Mouse (Mus musculus) heart, postnatal 36 days (tissue): Measurements from ENCODE around the gene Fbxl5. TPM values are rescaled to one million over a fixed set of nuclear protein-coding genes. Genes with fewer than 3 reads are reported as not detected.

Source experiments
- DNase-seq, 2 experiments: peaks; one replicate each; pipeline ENCODE4 v3.0.0; 2021 to 2022
- intact Hi-C: fragments of 180-260 bp; cut with DNase I; formaldehyde crosslinking; loops from one replicate; pipeline ENCODE4 v1.15.1; 2025
- total RNA-seq, 2 experiments: library from RNA; stranded (reverse); gene quantifications; 2 replicates each; pipeline ENCODE4 v1.2.3; 2021

The Fbxl5 gene
- total RNA-seq, 2 experiments from 2014 or later, result 37.6 to 38.0 TPM

DNA sequence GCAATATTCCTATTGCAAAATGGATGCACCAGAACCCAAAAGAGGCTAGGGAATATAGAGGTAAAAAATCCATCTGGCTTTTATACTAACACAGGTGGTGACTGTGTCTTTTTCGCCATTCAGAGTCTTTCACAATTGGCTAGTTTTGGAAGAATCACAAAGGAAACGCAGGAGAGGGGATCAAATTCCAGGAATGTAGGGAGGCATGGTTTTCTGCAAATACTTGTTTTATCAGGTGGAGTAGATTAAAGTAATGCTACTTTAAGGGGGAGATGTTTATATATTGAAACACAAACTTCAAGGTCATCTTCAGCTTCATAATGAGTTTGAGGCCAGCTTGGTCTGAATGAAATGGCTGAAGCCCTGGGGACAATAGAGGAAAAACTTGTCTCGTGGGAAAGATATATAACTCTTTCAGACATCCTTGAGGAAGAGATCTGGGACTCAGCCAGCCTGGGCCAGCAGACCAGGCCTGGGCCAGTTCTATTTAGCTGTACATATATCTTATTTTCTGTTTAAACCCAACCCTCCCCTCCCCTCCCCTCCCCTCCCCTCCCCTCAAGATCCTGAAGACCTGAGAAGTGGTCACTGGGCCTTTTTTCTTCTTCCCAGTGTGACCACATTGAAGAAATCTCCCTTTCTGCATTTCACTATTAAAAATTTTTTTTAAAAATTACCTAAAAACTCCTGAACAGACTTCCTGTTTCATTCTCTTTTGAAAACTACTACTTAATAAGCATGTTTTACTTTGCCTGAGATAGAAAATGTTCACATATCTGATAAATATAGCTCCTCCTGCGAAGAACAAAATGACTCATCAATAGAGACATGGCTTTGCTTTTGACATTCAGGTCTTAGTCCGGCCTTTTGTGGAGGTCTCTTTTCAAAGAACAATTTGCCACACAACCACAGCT, 99.6 kb downstream of the Fbxl5 start:
- intact Hi-C loops, result no loop called here

DNA sequence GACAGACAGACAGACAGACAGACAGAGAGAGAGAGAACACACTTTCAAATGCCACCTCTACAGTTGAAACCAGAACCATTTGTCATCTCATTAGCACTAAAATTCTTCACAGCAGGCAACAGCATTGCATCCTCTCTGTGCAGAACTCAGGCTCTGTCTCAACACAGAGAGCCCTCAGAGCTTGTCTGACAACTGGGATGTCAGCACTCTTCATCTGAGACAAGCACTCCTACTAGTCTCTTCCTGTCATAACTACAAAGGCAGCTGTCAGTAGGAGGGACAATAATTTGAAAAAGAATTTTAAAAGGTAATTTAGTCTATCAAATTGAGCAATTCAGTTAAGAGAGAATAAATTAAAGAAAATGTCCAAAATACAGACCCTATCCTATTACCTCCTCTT, 122.2 kb downstream of the Fbxl5 start:
- intact Hi-C loops, result no loop called here
- DNase-seq, result no peak

More for the DNA sequence above, 99.6 kb downstream of the Fbxl5 start:
- DNase-seq, result no peak

DNA sequence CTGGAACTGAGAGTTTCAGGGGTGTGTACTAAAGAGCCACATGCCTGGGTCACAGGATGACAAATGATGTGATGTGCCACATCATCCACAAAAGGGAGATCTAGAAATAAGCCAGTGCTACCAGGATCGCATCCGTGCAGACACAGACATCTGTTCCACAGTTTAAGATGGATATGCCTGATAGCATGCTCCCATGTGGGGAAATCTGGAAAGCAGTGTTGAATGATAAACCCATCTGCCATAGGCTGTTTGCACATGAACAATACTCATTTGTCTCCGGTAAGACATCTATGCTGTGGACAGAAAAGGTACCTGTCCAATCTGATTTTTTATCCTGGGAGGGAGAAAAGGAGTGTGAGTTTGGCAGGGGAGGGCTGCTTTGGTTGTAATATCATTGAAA, 124.3 kb downstream of the Fbxl5 start:
- intact Hi-C loops, result no loop called here

More for the DNA sequence above, 124.3 kb downstream of the Fbxl5 start:
- no peak for DNase-seq

Other genes starting within 250 kb of the Fbxl5 start
- gene Cc2d2a, start 159.3 kb downstream of the Fbxl5 start, total RNA-seq, result 10 to 100 TPM in 1 of 2 experiments, 1 to 10 TPM in 1; 9.6 to 10.3 TPM
- gene Bst1, start 2.8 kb downstream of the Fbxl5 start, total RNA-seq, result 1 to 10 TPM; 1.7 to 3.7 TPM
- 1 to 10 TPM; 8.2 to 8.5 TPM for gene Cd38, start 46.9 kb upstream of the Fbxl5 start, total RNA-seq
- 1 to 10 TPM; 6.6 to 6.9 TPM for gene Gm7879, start 91.5 kb upstream of the Fbxl5 start, total RNA-seq
- gene Fgfbp1, start 160.1 kb upstream of the Fbxl5 start, total RNA-seq, result not detected